Comparison of ENCODE assay signal across 33 mouse cellular contexts in genomic region chr3:59531311-59531834, GRCm38 (mm10).
"Had no signal": no experiment of that assay in that cellular context is flagged by ENCODE, and none has a peak within 500 bp of the region (broad histone marks: within the 10 kb centered on the region; RNA-seq: fewer than 3 reads in every experiment).

No protein-coding gene starts in this region.

- H3K4me2 ChIP-seq: heart, embryonic 11.5 days; heart, embryonic 12.5 days; heart, embryonic 13.5 days; heart, embryonic 15.5 days; hindbrain, embryonic 12.5 days; hindbrain, embryonic 13.5 days; hindbrain, embryonic 14.5 days; hindbrain, embryonic 15.5 days; kidney, embryonic 15.5 days had no signal

- H3K9ac ChIP-seq: heart, embryonic 12.5 days; heart, embryonic 13.5 days; heart, embryonic 15.5 days; hindbrain, embryonic 12.5 days; hindbrain, embryonic 13.5 days; hindbrain, embryonic 14.5 days; hindbrain, embryonic 15.5 days; kidney, embryonic 15.5 days had no signal

- DNase-seq: heart, postnatal 10 days; heart, postnatal 14 days; heart, postnatal 36 days; heart, postnatal 4 days; kidney, adult 11 months; kidney, adult 18-20 months; kidney, adult 2 months; kidney, adult 8-10 months; kidney, adult 9 months; kidney, postnatal 10 days; kidney, postnatal 14 days; kidney, postnatal 25 days; kidney, postnatal 36 days; kidney, postnatal 4 days; layer of hippocampus, adult 9-11 months; layer of hippocampus, postnatal 36 days had no signal

- ATAC-seq: hindbrain, embryonic 16.5 days; hindbrain, postnatal 0 days; inflammation-experienced regulatory T-cells, adult 6 months had no signal

- H3K27ac ChIP-seq: heart, embryonic 10.5 days; heart, embryonic 13.5 days; heart, embryonic 15.5 days; hindbrain, embryonic 10.5 days; hindbrain, embryonic 12.5 days; hindbrain, embryonic 13.5 days; hindbrain, embryonic 14.5 days; hindbrain, embryonic 15.5 days; hindbrain, postnatal 0 days; kidney, embryonic 15.5 days; kidney, postnatal 0 days; layer of hippocampus, adult 2 months; left cerebral cortex, adult 2 months had no signal

- H3K27me3 ChIP-seq: heart, embryonic 12.5 days; heart, embryonic 13.5 days; heart, embryonic 15.5 days; hindbrain, embryonic 12.5 days; hindbrain, embryonic 13.5 days; hindbrain, embryonic 15.5 days; kidney, embryonic 15.5 days had no signal

- H3K4me1 ChIP-seq: heart, embryonic 10.5 days; heart, embryonic 12.5 days; heart, embryonic 13.5 days; heart, embryonic 15.5 days; hindbrain, embryonic 10.5 days; hindbrain, embryonic 12.5 days; hindbrain, embryonic 13.5 days; hindbrain, embryonic 15.5 days; kidney, embryonic 15.5 days had no signal

- H3K4me3 ChIP-seq: heart, embryonic 10.5 days; heart, embryonic 12.5 days; heart, embryonic 13.5 days; heart, embryonic 15.5 days; hindbrain, embryonic 10.5 days; hindbrain, embryonic 12.5 days; hindbrain, embryonic 13.5 days; hindbrain, embryonic 15.5 days; kidney, embryonic 15.5 days; layer of hippocampus, adult 2 months; left cerebral cortex, adult 2 months had no signal

- H3K9me3 ChIP-seq: heart, embryonic 10.5 days; heart, embryonic 12.5 days; heart, embryonic 13.5 days; heart, embryonic 15.5 days; hindbrain, embryonic 10.5 days; hindbrain, embryonic 12.5 days; hindbrain, embryonic 13.5 days; hindbrain, embryonic 15.5 days; kidney, embryonic 15.5 days had no signal

- H3K36me3 ChIP-seq: heart, embryonic 10.5 days; heart, embryonic 12.5 days; heart, embryonic 13.5 days; heart, embryonic 15.5 days; hindbrain, embryonic 10.5 days; hindbrain, embryonic 12.5 days; hindbrain, embryonic 13.5 days; hindbrain, embryonic 15.5 days; kidney, embryonic 15.5 days had no signal
